Mouse (Mus musculus) embryonic fibroblast, embryonic 13.5 days (primary cell): ENCODE data around the gene Gorasp1. TPM values are rescaled to one million over a fixed set of nuclear protein-coding genes. Genes with fewer than 3 reads are reported as not detected.

Experiments used
- H3K27ac ChIP-seq: 2 replicates; pipeline ENCODE4 v1.5.1; 2012; ENCODE audit warnings: low read length, control low read depth, inconsistent platforms; ENCODE audit not compliant: insufficient read depth
- H3K4me1 ChIP-seq: 2 replicates; pipeline ENCODE4 v1.6.1; 2011; ENCODE audit warnings: low read length; ENCODE audit not compliant: control insufficient read depth, insufficient read depth
- H3K4me3 ChIP-seq: 2 replicates; pipeline ENCODE4 v1.5.1; 2011; ENCODE audit warnings: mild to moderate bottlenecking, control low read depth, low read length; ENCODE audit not compliant: insufficient read depth
- CTCF ChIP-seq: IDR thresholded peaks from 2 replicates; pipeline ENCODE4 v1.5.1; 2011; ENCODE audit warnings: mild to moderate bottlenecking, control low read depth, low read length, moderate library complexity, borderline replicate concordance; ENCODE audit not compliant: insufficient read depth
- POLR2A ChIP-seq: IDR thresholded peaks from 2 replicates; pipeline ENCODE4 v1.6.1; 2011; ENCODE audit warnings: low read depth, mild to moderate bottlenecking, control low read depth, low read length, moderate library complexity
- polyA plus RNA-seq: library from polyadenylated mRNA; stranded (reverse); fragments of >200 nt; gene quantifications from 2 replicates; pipeline ENCODE4 v1.2.4, GENCODE M21; 2011; ENCODE audit warnings: low read depth; ENCODE audit not compliant: missing spikeins, insufficient read length

The Gorasp1 gene
- polyA plus RNA-seq = 7.4 and 10.5 TPM in 2 replicates

DNA sequence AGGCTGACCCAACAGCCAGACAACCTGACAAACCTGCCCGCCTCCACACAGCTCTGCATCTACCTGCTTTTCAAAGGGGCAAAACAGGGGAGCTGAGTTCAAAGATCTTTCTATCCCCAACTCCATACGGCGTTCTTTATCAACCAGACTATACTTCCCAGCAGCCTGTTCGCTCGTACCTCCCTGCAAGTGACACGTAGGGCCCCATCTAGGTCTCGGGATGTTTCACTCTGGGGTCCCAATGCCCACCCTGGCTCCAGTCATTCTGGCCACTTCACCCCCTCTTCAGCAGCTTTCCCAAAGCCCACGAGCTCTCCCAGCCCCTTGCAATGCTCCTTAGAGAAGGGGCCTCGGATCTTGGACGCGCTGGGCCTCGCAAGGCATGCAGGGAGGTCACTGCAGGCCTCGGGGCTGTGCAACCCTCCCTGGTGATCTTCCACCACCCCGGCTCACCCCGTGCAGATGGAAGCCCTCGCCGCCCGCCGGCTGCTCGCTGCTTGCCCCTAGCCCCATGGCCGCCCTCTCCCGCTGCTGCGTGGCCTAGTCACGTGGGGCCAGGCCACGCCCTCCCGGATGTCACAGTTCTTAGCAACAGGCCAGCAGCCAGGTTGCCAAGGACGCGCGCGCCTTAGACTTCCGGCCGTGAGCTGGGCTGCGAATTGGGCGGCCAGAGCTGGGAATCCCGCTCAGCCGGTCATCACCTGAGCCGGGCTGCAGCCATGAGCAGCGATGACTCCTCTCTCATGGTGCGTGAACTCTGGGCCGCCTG lies at the start of gene Gorasp1, which contains the start of gene Ttc21a:
Gorasp1 (minus strand) TSS at position 561 of the 769 bp plus-strand sequence.
Ttc21a (plus strand) TSS at position 602 of the 769 bp plus-strand sequence.
- TF ChIP-seq POLR2A (peak; percentile 90), CTCF (no peak)

DNA sequence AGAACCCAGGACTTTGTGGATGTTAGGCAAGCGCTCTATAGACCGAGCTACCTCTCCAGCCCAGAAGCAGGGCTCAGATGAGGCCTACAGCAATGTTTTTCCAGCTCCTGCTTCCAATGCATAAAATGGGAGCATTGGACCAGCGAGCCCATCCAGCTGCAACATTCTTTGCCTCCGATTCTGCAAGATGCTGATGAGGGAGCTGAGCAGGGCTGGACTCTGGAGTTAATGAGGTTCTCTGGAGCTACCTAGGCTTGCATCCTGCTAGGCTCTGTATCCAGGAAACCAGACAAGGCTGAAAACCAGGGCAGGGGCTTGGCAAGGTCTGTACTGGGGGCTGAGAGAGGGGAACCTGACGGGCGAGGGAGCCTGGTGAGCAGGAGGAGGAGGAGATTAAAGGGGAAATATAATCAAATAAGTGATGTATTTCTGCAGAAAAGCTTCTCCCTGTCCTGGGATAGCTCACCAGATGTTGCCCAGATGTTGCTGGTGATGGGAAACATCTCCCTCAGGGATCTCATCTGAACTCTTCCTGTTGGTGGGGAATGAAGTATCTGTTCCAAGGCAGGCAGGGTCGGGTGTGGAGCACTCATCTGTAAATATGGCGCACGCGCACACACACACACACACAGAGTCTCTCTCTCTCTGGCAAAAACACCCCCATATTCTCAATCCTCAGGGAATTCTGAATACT lies 48.7 kb upstream of the Gorasp1 start:
- Histone ChIP-seq H3K4me1 (no peaks in the 10 kb centered on the region; the same call in 1 of the 2 replicates), H3K4me3 (no peak overlapping the region), H3K27ac (no peak overlapping the region)
- TF ChIP-seq POLR2A = no peak
- no peak for TF ChIP-seq CTCF

More for the DNA sequence above, at the start of gene Gorasp1, which contains the start of gene Ttc21a:
- Histone ChIP-seq H3K27ac (no peak within 1 kb of the TSS; the same call in 1 of the 2 replicates), H3K4me3 (peak within 1 kb of the TSS; percentile 92), H3K4me1 (no peaks in the 10 kb centered on the region)

DNA sequence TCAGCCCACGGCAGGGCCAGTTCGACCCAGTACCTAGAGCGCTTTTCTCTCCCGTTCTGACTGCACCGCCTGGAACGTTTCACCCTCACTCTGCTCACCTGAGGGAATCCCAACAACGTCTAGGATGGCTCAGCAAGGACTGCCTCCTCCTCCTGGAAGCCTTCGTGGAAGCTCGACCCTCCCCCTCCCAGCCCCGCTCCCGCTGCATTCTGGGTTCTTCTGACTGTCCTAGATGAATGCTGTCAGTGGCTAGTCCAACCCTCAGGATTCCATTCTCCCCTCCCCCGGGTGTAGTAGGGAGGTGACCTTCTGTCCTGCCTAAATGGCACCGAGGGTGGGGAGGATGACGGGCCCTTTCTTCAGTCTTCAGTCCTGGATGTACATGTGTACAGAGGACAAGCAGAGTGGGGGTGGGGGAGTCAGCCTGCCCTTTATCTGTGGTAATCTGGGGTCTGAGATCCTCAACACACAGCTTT lies 47.2 kb upstream of the Gorasp1 start, which contains the start of gene Csrnp1:
Csrnp1 (minus strand) TSS at position 123 of the 476 bp plus-strand sequence.
- H3K4me1 ChIP-seq = peaks cover 4% of the 10 kb centered on the region
- TF ChIP-seq POLR2A (peak; percentile 38; the same call in 1 of the 2 replicates), CTCF (no peak)
- H3K4me3 ChIP-seq = peak within 1 kb of the TSS; percentile 76
- peak within 1 kb of the TSS; percentile 97 for H3K27ac ChIP-seq

DNA sequence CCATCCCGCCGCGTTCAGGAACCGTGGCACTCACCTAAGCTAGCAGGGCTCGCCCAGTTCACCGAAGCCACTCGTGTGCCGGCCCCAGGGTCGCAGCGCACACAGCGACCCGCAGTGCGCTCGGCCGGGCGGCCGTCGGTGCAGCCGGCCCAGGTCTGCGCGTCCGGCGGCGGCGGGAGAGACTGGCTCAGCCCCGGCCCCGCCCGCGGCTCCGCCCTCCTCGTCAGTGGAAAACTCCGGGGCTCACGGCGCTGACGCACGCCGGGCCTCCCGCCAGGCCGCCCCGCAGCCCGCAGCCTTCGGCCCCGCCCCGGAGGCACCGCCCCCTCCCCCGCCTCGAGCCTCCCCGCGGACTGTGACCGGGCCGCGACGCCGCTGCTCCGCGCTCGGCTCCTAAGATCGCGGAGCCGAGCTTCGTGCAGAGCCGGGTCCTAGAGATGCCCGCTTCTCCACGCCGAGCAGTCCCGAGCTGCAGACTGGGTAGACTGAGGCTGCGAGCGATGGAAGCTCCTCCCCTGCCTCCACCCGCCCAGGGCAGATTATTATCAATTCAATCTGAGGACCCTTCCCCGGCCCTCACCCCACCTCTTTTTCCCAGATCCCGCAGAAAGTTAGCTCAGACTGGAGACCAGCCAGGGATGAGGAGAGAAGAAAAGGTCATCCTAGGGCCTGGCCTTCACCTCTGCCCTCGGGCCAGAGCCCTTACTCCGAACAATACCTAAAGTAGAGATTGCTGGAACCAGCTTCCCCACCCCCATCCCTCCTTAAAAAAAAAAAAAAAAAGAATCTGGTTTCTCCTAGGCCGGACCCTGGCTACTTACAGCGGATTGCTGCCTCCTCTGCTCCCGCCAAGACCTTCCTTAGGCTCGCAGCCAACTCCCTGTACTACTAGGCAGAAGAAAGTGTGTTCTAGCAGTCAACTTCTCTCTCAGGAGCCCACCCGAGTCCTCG lies 46.5 kb upstream of the Gorasp1 start:
- Histone ChIP-seq H3K27ac (peak overlapping the region; percentile 97), H3K4me1 (peaks cover 9% of the 10 kb centered on the region), H3K4me3 (peak overlapping the region; percentile 76)
- TF ChIP-seq CTCF (no peak), POLR2A (peak; percentile 95)

DNA sequence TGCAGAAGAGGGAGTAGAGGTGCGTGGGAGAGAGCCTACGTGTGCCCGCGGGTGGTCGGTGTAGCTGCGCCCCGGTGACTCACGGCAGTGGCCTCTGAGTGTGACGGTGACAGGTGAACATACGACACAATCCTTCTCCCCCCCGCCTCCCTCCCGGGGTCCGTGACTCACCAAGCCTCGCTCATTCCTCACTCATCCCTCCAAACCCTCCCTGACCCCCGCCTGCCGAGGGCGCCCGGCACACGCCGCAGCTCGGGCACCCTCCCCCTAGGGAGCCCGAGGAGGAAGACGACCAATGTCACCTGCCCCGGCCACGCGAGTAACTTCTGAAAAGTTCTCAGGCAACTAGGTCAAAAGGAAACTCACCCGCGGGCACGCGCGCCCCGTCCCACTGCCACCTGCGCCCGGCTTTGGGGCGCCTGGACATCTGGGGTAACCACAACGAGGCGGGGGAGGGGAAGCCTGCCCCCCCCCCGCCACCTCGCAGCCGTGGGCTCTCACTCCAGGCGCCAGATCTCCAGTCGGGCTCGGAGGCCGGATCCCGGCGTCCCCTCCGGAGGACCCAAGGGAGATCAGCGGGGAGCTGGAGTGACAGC lies 45.7 kb upstream of the Gorasp1 start:
- Histone ChIP-seq H3K4me1 (peaks cover 17% of the 10 kb centered on the region), H3K4me3 (peak overlapping the region; percentile 76), H3K27ac (peak overlapping the region; percentile 97)
- no peak for TF ChIP-seq CTCF

DNA sequence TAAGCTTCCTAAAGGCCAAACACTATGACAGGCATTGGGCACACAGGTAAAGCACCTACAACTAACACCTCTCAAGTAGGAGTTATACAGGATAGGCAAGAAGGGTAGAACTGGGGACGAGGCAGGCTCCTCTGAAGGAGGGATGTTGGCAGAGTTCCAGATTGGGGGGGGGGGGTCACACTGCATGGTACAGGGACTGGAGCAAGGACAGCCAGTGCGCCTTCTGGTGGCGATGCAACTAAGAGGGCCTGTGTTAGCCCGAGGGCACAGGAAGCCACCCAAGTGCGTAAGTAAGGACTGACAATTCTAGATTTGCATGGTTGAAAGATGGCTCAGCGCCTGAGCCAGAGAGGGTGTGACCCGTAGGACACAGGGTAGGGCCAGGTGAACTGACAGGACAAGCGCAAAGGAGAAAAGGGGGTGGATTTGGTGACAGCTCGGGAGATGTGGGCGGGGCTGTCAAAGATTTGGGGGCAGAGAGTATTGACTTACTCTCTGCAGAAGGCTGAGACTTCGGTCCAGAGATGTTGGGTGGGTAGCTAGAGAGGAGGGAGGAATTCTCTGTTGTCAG lies 45.0 kb upstream of the Gorasp1 start:
- TF ChIP-seq POLR2A (no peak), CTCF (peak; percentile 62; the same call in 1 of the 2 replicates)
- Histone ChIP-seq H3K4me3 (peak overlapping the region; percentile 76), H3K4me1 (peaks cover 23% of the 10 kb centered on the region), H3K27ac (peak overlapping the region; percentile 97)

DNA sequence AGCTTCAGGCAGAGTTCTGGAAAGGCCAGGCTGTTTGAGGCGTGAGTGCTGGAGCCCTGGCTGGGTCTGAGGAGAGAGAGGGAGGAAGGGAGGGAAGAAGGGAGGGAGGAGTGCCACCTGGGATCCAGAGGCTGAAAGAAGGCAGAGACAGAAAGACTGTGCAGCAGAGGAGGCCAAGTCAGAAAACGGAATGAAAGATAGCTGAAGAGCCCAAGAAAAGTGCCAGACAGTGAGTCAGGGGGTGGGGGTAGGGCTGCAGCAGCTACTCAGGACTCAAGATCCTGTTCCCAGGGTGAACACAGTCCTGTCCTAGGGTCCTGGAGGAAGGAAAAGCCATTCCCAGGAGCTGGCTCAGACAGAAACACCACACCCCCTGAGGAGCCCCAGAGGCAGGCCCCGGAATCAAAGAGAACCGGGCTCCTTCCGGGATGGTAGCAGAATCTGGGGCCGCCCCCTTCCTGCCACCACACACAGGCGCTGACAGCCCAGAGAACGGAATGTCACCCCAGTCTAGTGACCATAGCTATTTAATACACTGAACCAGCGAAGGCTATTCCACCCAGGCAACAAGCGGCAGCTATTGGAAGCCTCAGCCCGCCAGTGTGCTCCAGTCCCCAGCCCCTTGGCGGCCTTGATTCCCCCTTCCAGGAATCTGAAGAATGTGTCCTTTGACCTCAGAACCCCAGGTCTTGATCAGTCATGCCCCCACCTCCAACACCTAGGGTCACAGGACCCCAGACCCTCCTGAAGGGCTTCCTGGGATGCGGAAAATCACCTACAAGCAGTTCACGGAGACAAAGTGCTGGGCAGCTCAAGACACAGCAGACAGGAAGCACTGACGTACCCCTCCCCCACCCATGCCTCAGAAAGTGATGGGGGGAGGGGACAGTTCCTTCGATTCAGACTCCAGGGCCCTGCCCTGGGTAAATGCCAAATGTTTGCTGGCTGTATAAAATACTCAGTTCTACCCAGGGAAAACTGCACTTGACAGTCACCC lies 44.1 kb upstream of the Gorasp1 start:
- peak; percentile 44 for TF ChIP-seq POLR2A
- no peak for TF ChIP-seq CTCF
- Histone ChIP-seq H3K4me3 (peak overlapping the region; percentile 76), H3K27ac (peak overlapping the region; percentile 97), H3K4me1 (peaks cover 31% of the 10 kb centered on the region)
